In the genomic region with DNA sequence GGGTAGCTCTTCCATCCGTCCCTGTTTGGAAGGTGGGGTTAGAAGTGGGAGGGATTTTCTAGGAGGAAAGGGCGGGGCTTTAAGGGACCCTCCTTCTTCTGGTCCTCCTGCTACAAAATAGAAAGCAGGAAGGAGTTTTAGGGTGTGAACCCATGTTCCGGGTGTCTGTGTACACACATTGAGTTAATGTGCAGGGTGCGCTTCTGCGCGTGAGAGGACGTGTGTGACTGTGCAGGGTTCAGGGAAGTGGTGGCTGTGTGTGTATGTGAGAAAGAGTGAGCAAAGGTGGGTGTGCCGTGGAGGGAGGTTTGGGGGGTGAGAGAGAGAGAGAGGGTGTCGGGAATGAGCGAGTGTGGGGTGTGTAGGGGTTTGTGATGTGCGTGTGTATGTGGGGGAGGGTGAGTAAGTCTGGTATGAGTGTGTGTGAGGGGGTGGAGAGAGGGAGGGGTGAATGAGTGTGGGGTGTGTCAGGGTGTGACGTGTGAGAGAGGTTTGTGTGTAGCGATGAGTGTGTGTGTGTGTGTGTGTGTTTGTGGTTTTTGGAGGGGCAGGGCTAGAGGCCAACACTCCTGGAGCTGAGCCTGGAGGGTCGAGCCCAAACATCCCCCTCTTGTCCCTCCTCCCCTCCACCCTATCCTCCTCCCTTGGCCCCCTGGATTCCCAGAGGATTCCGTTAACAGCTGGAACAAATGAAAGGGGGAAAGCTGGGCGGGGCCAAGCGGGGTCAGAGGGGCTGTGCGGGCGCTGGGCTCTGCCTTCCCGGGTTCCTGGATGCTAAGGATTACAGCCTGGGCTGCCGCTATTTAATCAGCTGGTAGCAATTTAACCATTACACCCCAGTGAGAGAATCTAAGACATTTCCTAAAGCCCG, we compare ENCODE assay signal across 8 mouse cellular contexts.
A peak's percentile ranks its signal among the peaks of the same experiment; 100 is the strongest.
DNase-seq lines count a peak whose midpoint lies in the region; ATAC-seq and TF ChIP-seq lines count a peak whose summit lies in the region.

No protein-coding gene starts in this region.

- peak overlapping the region; percentile 52 for H3K4me2 ChIP-seq in heart, postnatal 0 days (ENCODE audit: low read depth, low read length)

- H3K27ac ChIP-seq in heart, postnatal 0 days (ENCODE audit: low read depth), result peak overlapping the region; percentile 34; the same call in 1 of the 2 replicates

- peak; percentile 63 for DNase-seq in ZHBTc4 (ENCODE audit: low read depth, low spot score)
- peak; percentile 54 for DNase-seq in heart, postnatal 0 days (ENCODE audit: low spot score)
- peak; percentile 44 to 58 for DNase-seq in kidney, postnatal 25 days
- DNase-seq in spleen, postnatal 36 days (ENCODE audit: low spot score in 2 of 2), result peak; percentile 53 to 65
- DNase-seq in cerebellum, postnatal 25 days, result no peak
- no peak for DNase-seq in frontal cortex, postnatal 25 days (ENCODE audit: low spot score in 2 of 2)

- H3K4me1 ChIP-seq in erythroblast, embryonic 14.5 days (ENCODE audit: control insufficient read depth), result peaks cover 65% of the 10 kb centered on the region
- peaks cover 13% of the 10 kb centered on the region for H3K4me1 ChIP-seq in heart, postnatal 0 days (ENCODE audit: control insufficient read depth, insufficient read depth)

- WGBS in heart, postnatal 0 days, result 12% methylated on average over 22 of the region's 22 CpGs

- ATAC-seq in heart, postnatal 0 days (ENCODE audit: insufficient read depth, low read depth), result peak; percentile 66
- ATAC-seq in megakaryocyte progenitor cell, adult 5-6 weeks (replicated peaks; ENCODE audit: poor library complexity), result peak; percentile 55

- TF ChIP-seq EP300 in heart, postnatal 0 days (IDR thresholded peaks at IDR 0.05; ENCODE audit: low read depth), result no peak

- peaks cover 89% of the 10 kb centered on the region for H3K27me3 ChIP-seq in erythroblast, embryonic 14.5 days (ENCODE audit: control insufficient read depth)
- H3K27me3 ChIP-seq in heart, postnatal 0 days (ENCODE audit: control insufficient read depth, insufficient read depth, low read length), result peaks cover 25% of the 10 kb centered on the region

- TF ChIP-seq CTCF in heart, postnatal 0 days (IDR thresholded peaks at IDR 0.05; ENCODE audit: low read depth), result no peak

- no peaks in the 10 kb centered on the region for H3K9me3 ChIP-seq in erythroblast, embryonic 14.5 days (ENCODE audit: control insufficient read depth, low read length)
- H3K9me3 ChIP-seq in heart, postnatal 0 days (replicated peaks; ENCODE audit: control insufficient read depth, low read length), result no peaks in the 10 kb centered on the region

- H3K9ac ChIP-seq in heart, postnatal 0 days (replicated peaks; ENCODE audit: low read depth, low read length), result 0 out of 2 replicates have a peak overlapping the region, but pooled peaks have one; percentile 32

- H3K36me3 ChIP-seq in erythroblast, embryonic 14.5 days (ENCODE audit: control insufficient read depth), result no peaks in the 10 kb centered on the region
- H3K36me3 ChIP-seq in heart, postnatal 0 days (replicated peaks; ENCODE audit: control insufficient read depth, insufficient read depth, low read length), result no peaks in the 10 kb centered on the region

- H3K4me3 ChIP-seq in erythroblast, embryonic 14.5 days (replicated peaks), result peak overlapping the region; percentile 63
- peak overlapping the region; percentile 15 for H3K4me3 ChIP-seq in heart, postnatal 0 days (ENCODE audit: low read depth, low read length)

Comparison
In these comparisons a context has a peak if more than half of its experiments do, and no peak if none do; other contexts are left out.
1. DNase-seq: peak in ZHBTc4 (single experiment), heart, postnatal 0 days (single experiment), kidney, postnatal 25 days (2 of 2) and spleen, postnatal 36 days (2 of 2); none in cerebellum, postnatal 25 days (0 of 2) and frontal cortex, postnatal 25 days (0 of 2).